In genomic region chr16:32876831-32877230, GRCm38 (mm10) we compare ENCODE assay signal across 8 mouse cellular contexts. TPM values are rescaled to one million over a fixed set of nuclear protein-coding genes. Genes with fewer than 3 reads are reported as not detected.
A peak's percentile ranks its signal among the peaks of the same experiment; 100 is the strongest.
DNase-seq lines count a peak whose midpoint lies in the region; ATAC-seq and TF ChIP-seq lines count a peak whose summit lies in the region.

No protein-coding gene starts in this region.

- in situ Hi-C loops in CH12.LX (cut with MboI; ENCODE audit: low pct_ligation_motif_present, low pct_unique_long_range_greater_than_20kb, low sequenced_read_pairs): no loop called here

- no peaks in the 10 kb centered on the region for H3K27me3 ChIP-seq in heart, adult 2 months (ENCODE audit: control insufficient read depth, insufficient read depth, low read length)
- H3K27me3 ChIP-seq in CH12.LX (replicated peaks): no peaks in the 10 kb centered on the region
- no peaks in the 10 kb centered on the region for H3K27me3 ChIP-seq in heart, embryonic 16.5 days (ENCODE audit: control insufficient read depth, insufficient read depth, low read length)
- H3K27me3 ChIP-seq in liver, postnatal 0 days (ENCODE audit: insufficient read depth, low read length): no peaks in the 10 kb centered on the region

- TF ChIP-seq EP300 in heart, adult 2 months (IDR thresholded peaks at IDR 0.05; ENCODE audit: insufficient read depth, low read depth, low read length): no peak
- no peak for TF ChIP-seq EP300 in CH12.LX (IDR thresholded peaks at IDR 0.05; ENCODE audit: low read length)
- TF ChIP-seq EP300 in liver, postnatal 0 days (IDR thresholded peaks at IDR 0.05; ENCODE audit: low read depth): no peak

- H3K9me3 ChIP-seq in CH12.LX (replicated peaks; ENCODE audit: low read length): no peaks in the 10 kb centered on the region
- H3K9me3 ChIP-seq in heart, embryonic 16.5 days (replicated peaks; ENCODE audit: control insufficient read depth, low read length): no peaks in the 10 kb centered on the region
- H3K9me3 ChIP-seq in liver, postnatal 0 days (ENCODE audit: low read length): no peaks in the 10 kb centered on the region

- no peak for TF ChIP-seq CTCF in heart, adult 2 months (IDR thresholded peaks at IDR 0.05)
- no peak for TF ChIP-seq CTCF in CH12.LX (conservative IDR thresholded peaks at IDR 0.05 in 1 of 2, IDR thresholded peaks at IDR 0.05 in 1 of 2; ENCODE audit: low read depth in 2 of 2, low read length in 2 of 2)
- no peak for TF ChIP-seq CTCF in liver, postnatal 0 days (IDR thresholded peaks at IDR 0.05; ENCODE audit: low read depth)

- 4% methylated on average over 9 of the region's 9 CpGs for WGBS in heart, adult 2 months
- 6% methylated on average over 9 of the region's 9 CpGs for WGBS in heart, embryonic 16.5 days
- 18% methylated on average over 9 of the region's 9 CpGs for WGBS in liver, postnatal 0 days (ENCODE audit: insufficient replicate concordance)

- ATAC-seq in heart, embryonic 16.5 days (replicated peaks; ENCODE audit: extremely low read depth, insufficient read depth, low FRiP score): no peak
- ATAC-seq in liver, postnatal 0 days: no peak

- peak overlapping the region; percentile 10; the same call in 1 of the 2 replicates for H3K4me2 ChIP-seq in CH12.LX (ENCODE audit: insufficient read depth, low read depth, poor library complexity, severe bottlenecking)
- peak overlapping the region; percentile 74 for H3K4me2 ChIP-seq in heart, embryonic 16.5 days (ENCODE audit: low read depth, low read length)
- peak overlapping the region; percentile 92 for H3K4me2 ChIP-seq in liver, postnatal 0 days (ENCODE audit: low read depth, low read length)

- intact Hi-C loops in heart, adult 2 months (cut with DNase I): loop anchor here (1.0 to 5.0 kb wide), 3 partner anchors 9 to 180 kb away; partner anchors contain the start of gene Lrch3
- intact Hi-C loops in heart, postnatal 25 days (cut with DNase I): loop anchor here (1.0 to 5.0 kb wide), 2 partner anchors 9 to 65 kb away; partner anchors contain the start of gene Smbd1

- H3K4me3 ChIP-seq in heart, adult 2 months: peak overlapping the region; percentile 80
- peak overlapping the region; percentile 76 to 94 (median 90) for H3K4me3 ChIP-seq in CH12.LX (replicated peaks in 1 of 3; ENCODE audit: low read depth in 2 of 3, low read length in 2 of 3, poor library complexity in 1 of 3)
- peak overlapping the region; percentile 98 for H3K4me3 ChIP-seq in heart, embryonic 16.5 days (ENCODE audit: low read length)
- H3K4me3 ChIP-seq in liver, postnatal 0 days (ENCODE audit: low read depth, low read length): peak overlapping the region; percentile 75

- peaks cover 3% of the 10 kb centered on the region for H3K4me1 ChIP-seq in heart, adult 2 months (ENCODE audit: control insufficient read depth, insufficient read depth, low read length)
- H3K4me1 ChIP-seq in CH12.LX (ENCODE audit: control insufficient read depth in 1 of 2, insufficient read depth in 2 of 2): peaks cover 12 to 74% of the 10 kb centered on the region in 2 experiments
- H3K4me1 ChIP-seq in heart, embryonic 16.5 days (ENCODE audit: control insufficient read depth, insufficient read depth, low read length): peaks cover 23% of the 10 kb centered on the region
- peaks cover 14% of the 10 kb centered on the region for H3K4me1 ChIP-seq in liver, postnatal 0 days (ENCODE audit: insufficient read depth)

- H3K27ac ChIP-seq in heart, adult 2 months: peak overlapping the region; percentile 96
- H3K27ac ChIP-seq in CH12.LX (ENCODE audit: insufficient read depth, low read depth): no peak overlapping the region
- peak overlapping the region; percentile 96 for H3K27ac ChIP-seq in heart, embryonic 16.5 days (ENCODE audit: low read length)
- H3K27ac ChIP-seq in liver, postnatal 0 days (ENCODE audit: low read depth): peak overlapping the region; percentile 86

- H3K36me3 ChIP-seq in heart, adult 2 months (ENCODE audit: control insufficient read depth, insufficient read depth, low read length): peaks cover 6% of the 10 kb centered on the region
- peaks cover 3 to 26% of the 10 kb centered on the region in 2 experiments for H3K36me3 ChIP-seq in CH12.LX (replicated peaks in 1 of 2; ENCODE audit: control insufficient read depth in 1 of 2, insufficient read depth in 1 of 2, low read length in 1 of 2)
- no peaks in the 10 kb centered on the region for H3K36me3 ChIP-seq in heart, embryonic 16.5 days (ENCODE audit: control insufficient read depth, insufficient read depth)
- H3K36me3 ChIP-seq in liver, postnatal 0 days (replicated peaks; ENCODE audit: insufficient read depth, low read length): no peaks in the 10 kb centered on the region

- no peak for DNase-seq in heart, adult 2 months
- no peak for DNase-seq in heart, postnatal 25 days (ENCODE audit: low spot score)
- DNase-seq in CH12.LX (ENCODE audit: extremely low read depth): no peak
- DNase-seq in liver, postnatal 0 days: no peak
- no peak for DNase-seq in frontal cortex, postnatal 10 days (ENCODE audit: low spot score in 2 of 2)
- no peak for DNase-seq in thymus, postnatal 4 days
- no peak for DNase-seq in gastrocnemius, postnatal 10 days

- peaks cover 4% of the 10 kb centered on the region for H3K79me2 ChIP-seq in heart, adult 2 months (replicated peaks; ENCODE audit: control insufficient read depth, insufficient read depth, low read length)
- peaks cover 32% of the 10 kb centered on the region for H3K79me2 ChIP-seq in CH12.LX (replicated peaks; ENCODE audit: control insufficient read depth, extremely low read depth, insufficient read depth, poor library complexity, severe bottlenecking)

- dilution Hi-C loops in CH12.LX (cut with MboI; ENCODE audit: extremely low pct_ligation_motif_present, extremely low pct_unique_long_range_greater_than_20kb, low sequenced_read_pairs): no loop called here

- no peak for TF ChIP-seq POLR2A in heart, adult 2 months (IDR thresholded peaks at IDR 0.05; ENCODE audit: insufficient read depth, low read depth, low read length)
- no peak for TF ChIP-seq POLR2A in CH12.LX (IDR thresholded peaks at IDR 0.05; ENCODE audit: low read depth, low read length)

- no peak for TF ChIP-seq RAD21 in CH12.LX (IDR thresholded peaks at IDR 0.05; ENCODE audit: low read depth, low read length)

- H3K9ac ChIP-seq in heart, adult 2 months (ENCODE audit: low read depth, low read length): peak overlapping the region; percentile 96; the same call in 1 of the 2 replicates
- H3K9ac ChIP-seq in CH12.LX (ENCODE audit: insufficient read depth, low read depth): peak overlapping the region; percentile 55
- H3K9ac ChIP-seq in heart, embryonic 16.5 days (ENCODE audit: low read length): peak overlapping the region; percentile 93
- peak overlapping the region; percentile 87; the same call in 1 of the 2 replicates for H3K9ac ChIP-seq in liver, postnatal 0 days (replicated peaks)

TF ChIP-seq in CH12.LX, 34 proteins besides CTCF, POLR2A, EP300 and RAD21:
- TF ChIP-seq ZNF384 (IDR thresholded peaks at IDR 0.05; ENCODE audit: low read depth, low read length) (peak; percentile 79), UBTF (IDR thresholded peaks at IDR 0.05; ENCODE audit: low read depth, low read length) (no peak), CHD1 (IDR thresholded peaks at IDR 0.05; ENCODE audit: low read depth, low read length) (0 out of 2 replicates have a peak, but pooled peaks have one; percentile 42), USF2 (conservative IDR thresholded peaks at IDR 0.05; ENCODE audit: low read depth, low read length) (no peak), MYC (IDR thresholded peaks at IDR 0.05; ENCODE audit: low read depth, low read length) (0 out of 2 replicates have a peak, but pooled peaks have one; percentile 36)

RNA-seq across cellular contexts. Expression of gene Fyttd1, which starts 0.5 kb away (rescaled TPM):
- total RNA-seq in heart, adult 2 months (2021): 100 to 1,000 TPM; 101 to 108 TPM
- polyA plus RNA-seq in heart, adult 2 months (2012; rRNA removed): 13.4 and 22.5 TPM in 2 replicates
- 100 to 1,000 TPM; 106 to 109 TPM for total RNA-seq in heart, postnatal 25 days (2021)
- total RNA-seq in CH12.LX (2012; rRNA removed) (163 and 168 TPM in 2 replicates), CH12.LX (2014; rRNA removed) (264 and 297 TPM in 2 replicates)
- polyA plus RNA-seq in CH12.LX (2012; ENCODE audit: insufficient read length, low read depth): 148 and 164 TPM in 2 replicates
- polyA plus RNA-seq in heart, embryonic 16.5 days (2015; fragmentation: Nextera tagmentation; extraction: Ambion mirVana): 116 and 119 TPM in 2 replicates
- polyA plus RNA-seq in liver, postnatal 0 days (2015; fragmentation: Nextera tagmentation; extraction: Ambion mirVana): 36.6 and 40.6 TPM in 2 replicates
- total RNA-seq in gastrocnemius, postnatal 10 days (2021): 100 to 1,000 TPM; 134 to 138 TPM

RNA-seq across cellular contexts. Expression of gene Rubcn, which starts 0.7 kb away (rescaled TPM):
- total RNA-seq in heart, adult 2 months (2021): 10 to 100 TPM; 27.6 to 30.0 TPM
- 44.1 and 59.3 TPM in 2 replicates for polyA plus RNA-seq in heart, adult 2 months (2012; rRNA removed)
- total RNA-seq in heart, postnatal 25 days (2021): 10 to 100 TPM; 27.8 to 32.4 TPM
- total RNA-seq in CH12.LX (2012; rRNA removed): 21.0 and 28.0 TPM in 2 replicates
- 38.3 and 40.4 TPM in 2 replicates for total RNA-seq in CH12.LX (2014; rRNA removed)
- 22.2 and 27.7 TPM in 2 replicates for polyA plus RNA-seq in CH12.LX (2012; ENCODE audit: insufficient read length, low read depth)
- polyA plus RNA-seq in heart, embryonic 16.5 days (2015; fragmentation: Nextera tagmentation; extraction: Ambion mirVana): 32.7 and 33.2 TPM in 2 replicates
- polyA plus RNA-seq in liver, postnatal 0 days (2015; fragmentation: Nextera tagmentation; extraction: Ambion mirVana): 4.0 and 4.3 TPM in 2 replicates
- total RNA-seq in gastrocnemius, postnatal 10 days (2021): 10 to 100 TPM; 33.5 to 38.6 TPM

RNA-seq across cellular contexts. Expression of gene Lrch3, which starts 37.1 kb away (rescaled TPM):
- total RNA-seq in heart, adult 2 months (2021): 10 to 100 TPM; 20.3 to 22.6 TPM
- 13.8 and 25.5 TPM in 2 replicates for polyA plus RNA-seq in heart, adult 2 months (2012; rRNA removed)
- total RNA-seq in heart, postnatal 25 days (2021): 10 to 100 TPM; 25.9 to 27.2 TPM
- 11.4 and 11.9 TPM in 2 replicates for total RNA-seq in CH12.LX (2012; rRNA removed)
- 15.6 and 16.1 TPM in 2 replicates for total RNA-seq in CH12.LX (2014; rRNA removed)
- polyA plus RNA-seq in CH12.LX (2012; ENCODE audit: insufficient read length, low read depth): 16.6 and 20.7 TPM in 2 replicates
- 15.0 and 16.8 TPM in 2 replicates for polyA plus RNA-seq in heart, embryonic 16.5 days (2015; fragmentation: Nextera tagmentation; extraction: Ambion mirVana)
- polyA plus RNA-seq in liver, postnatal 0 days (2015; fragmentation: Nextera tagmentation; extraction: Ambion mirVana): 2.6 and 4.3 TPM in 2 replicates
- total RNA-seq in gastrocnemius, postnatal 10 days (2021): 10 to 100 TPM; 21.3 to 26.4 TPM

Comparison
In these comparisons a context has a peak if more than half of its experiments do, and no peak if none do; other contexts are left out.
1. H3K4me2 ChIP-seq: peak in every context shown above with its lines; median percentile 92 in liver, postnatal 0 days; 74 in heart, embryonic 16.5 days; 10 in CH12.LX.